Mouse (Mus musculus) small intestine, adult 2 months (tissue): ENCODE measurements at regions not wholly inside any gene's neighbourhood (a gene's known extent, or its start where the extent isn't known, plus 50 kb on each side); places are given as distances from the start of the nearest gene placed in this dataset.

Experiments
- CTCF ChIP-seq: fragments of 200-500 bp; IDR thresholded peaks from 2 replicates; pipeline ENCODE4 v1.5.1; 2012; ENCODE audit warnings: low read depth, mild to moderate bottlenecking, control low read depth, inconsistent platforms, low read length, moderate library complexity, mixed read lengths; ENCODE audit not compliant: insufficient replicate concordance, insufficient read length; ENCODE audit errors: extremely low read depth
- POLR2A ChIP-seq: fragments of 200-500 bp; IDR thresholded peaks from 2 replicates; pipeline ENCODE4 v1.6.1; 2012; ENCODE audit warnings: low read depth, mild to moderate bottlenecking, control low read depth, inconsistent platforms, low read length, moderate library complexity

GRCm38 (mm10) chr3:52529136-52529535 is 261.0 kb downstream of the Foxo1 start:
- TF ChIP-seq CTCF (no peak), POLR2A (no peak)
